Mouse (Mus musculus) heart, postnatal 25 days (tissue): Measurements from ENCODE around the gene Itpr1. TPM values are rescaled to one million over a fixed set of nuclear protein-coding genes. Genes with fewer than 3 reads are reported as not detected.

Experiments
- DNase-seq: peaks from one replicate; pipeline ENCODE4 v3.0.0; 2022; ENCODE audit warnings: low spot score
- intact Hi-C: fragments of 180-260 bp; cut with DNase I; formaldehyde crosslinking; loops from one replicate; pipeline ENCODE4 v1.15.1; 2025
- total RNA-seq, 2 experiments: library from RNA; stranded (reverse); gene quantifications; 2 replicates each; pipeline ENCODE4 v1.2.3; 2021

Gene Itpr1
- total RNA-seq, 2 experiments from 2014 or later = 44.1 to 44.2 TPM

- intact Hi-C loops = loop anchor here (2.0 kb wide), 1 partner anchor 94 kb away; the partner anchor contains the start of gene Itpr1
- DNase-seq = no peak
Measured at GRCm38 (mm10) chr6:108306910-108307584, 94.2 kb downstream of the Itpr1 start.

GRCm38 (mm10) chr6:108307770-108308169, 94.9 kb downstream of the Itpr1 start:
- DNase-seq = no peak
- intact Hi-C loops = loop anchor here (2.0 kb wide), 1 partner anchor 95 kb away; the partner anchor contains the start of gene Itpr1

- no peak for DNase-seq
- intact Hi-C loops = no loop called here
Measured at GRCm38 (mm10) chr6:108309391-108310182, 96.7 kb downstream of the Itpr1 start.

GRCm38 (mm10) chr6:108313056-108313455, 100.2 kb downstream of the Itpr1 start:
- DNase-seq = no peak
- intact Hi-C loops = no loop called here

- no peak for DNase-seq
- intact Hi-C loops = no loop called here
Measured at GRCm38 (mm10) chr6:108313997-108314396, 101.1 kb downstream of the Itpr1 start.

GRCm38 (mm10) chr6:108316268-108316824, 103.5 kb downstream of the Itpr1 start:
- DNase-seq = no peak

GRCm38 (mm10) chr6:108316951-108317350, 104.1 kb downstream of the Itpr1 start:
- no peak for DNase-seq
- intact Hi-C loops = no loop called here

More at GRCm38 (mm10) chr6:108316268-108316824, 103.5 kb downstream of the Itpr1 start:
- intact Hi-C loops = no loop called here

GRCm38 (mm10) chr6:108321653-108322052, 108.8 kb downstream of the Itpr1 start:
- intact Hi-C loops = no loop called here
- no peak for DNase-seq

- intact Hi-C loops = loop anchor here (5.0 kb wide), 1 partner anchor 92 kb away; no protein-coding TSS in a partner anchor
- no peak for DNase-seq
Measured at GRCm38 (mm10) chr6:108324464-108325025, 111.6 kb downstream of the Itpr1 start.

- DNase-seq = no peak
- intact Hi-C loops = loop anchor here (5.0 kb wide), 1 partner anchor 93 kb away; no protein-coding TSS in a partner anchor
Measured at GRCm38 (mm10) chr6:108325400-108325799, 112.5 kb downstream of the Itpr1 start.

GRCm38 (mm10) chr6:108325948-108326411, 113.1 kb downstream of the Itpr1 start:
- intact Hi-C loops = loop anchor here (2.0 to 5.0 kb wide), 2 partner anchors 94 to 113 kb away; partner anchors contain the start of gene Itpr1

GRCm38 (mm10) chr6:108326751-108327161, 113.9 kb downstream of the Itpr1 start:
- DNase-seq = no peak
- intact Hi-C loops = loop anchor here (2.0 to 5.0 kb wide), 2 partner anchors 94 to 114 kb away; partner anchors contain the start of gene Itpr1

More at GRCm38 (mm10) chr6:108325948-108326411, 113.1 kb downstream of the Itpr1 start:
- no peak for DNase-seq

- no peak for DNase-seq
- intact Hi-C loops = loop anchor here (2.0 to 5.0 kb wide), 2 partner anchors 95 to 115 kb away; partner anchors contain the start of gene Itpr1
Measured at GRCm38 (mm10) chr6:108327561-108327960, 114.7 kb downstream of the Itpr1 start.

GRCm38 (mm10) chr6:108328296-108328695, 115.4 kb downstream of the Itpr1 start:
- intact Hi-C loops = loop anchor here (5.0 kb wide), 1 partner anchor 96 kb away; no protein-coding TSS in a partner anchor
- DNase-seq = no peak

- intact Hi-C loops = no loop called here
- no peak for DNase-seq
Measured at GRCm38 (mm10) chr6:108330461-108330860, 117.6 kb downstream of the Itpr1 start.

GRCm38 (mm10) chr6:108331268-108331667, 118.4 kb downstream of the Itpr1 start:
- DNase-seq = no peak
- intact Hi-C loops = no loop called here

GRCm38 (mm10) chr6:108334059-108334458, 121.2 kb downstream of the Itpr1 start:
- intact Hi-C loops = no loop called here
- DNase-seq = no peak

- DNase-seq = no peak
- intact Hi-C loops = no loop called here
Measured at GRCm38 (mm10) chr6:108335202-108335823, 122.4 kb downstream of the Itpr1 start.

GRCm38 (mm10) chr6:108336506-108336905, 123.6 kb downstream of the Itpr1 start:
- DNase-seq = no peak
- intact Hi-C loops = no loop called here
